Mouse (Mus musculus): ENCODE measurements around the gene A730061H03Rik. TPM values are rescaled to one million over a fixed set of nuclear protein-coding genes. Genes with fewer than 3 reads are reported as not detected.

The A730061H03Rik gene
- under 1 TPM in 1 of 2 experiments, not detected in 1; 0.92 TPM for total RNA-seq (2021)
- long read RNA-seq, experiment 1, partial matches to known transcripts = 0 of 1 reads
- long read RNA-seq, experiment 1, other reads (novel, unspliced or antisense) = 0 of 1 reads
- long read RNA-seq, experiment 2 = 0 reads

GRCm38 (mm10) chr14:55560202-55561073, at the start of gene A730061H03Rik:
TSS of gene A730061H03Rik (minus strand) at chr14:55560406.
- H3K4me3 ChIP-seq = peak within 1 kb of the TSS; percentile 88
- peak within 1 kb of the TSS; percentile 99 for H3K27ac ChIP-seq
- peak; percentile 34 for TF ChIP-seq CTCF (conservative IDR thresholded peaks at IDR 0.05)
- DNase-seq (ENCODE audit: low spot score in 2 of 2) = peak; percentile 98 to 99

- Histone ChIP-seq H3K4me3 (no peak overlapping the region), H3K27ac (no peak overlapping the region)
- no peak for TF ChIP-seq CTCF (conservative IDR thresholded peaks at IDR 0.05)
- no peak for DNase-seq (ENCODE audit: low spot score in 2 of 2)
Measured at GRCm38 (mm10) chr14:55608339-55608738, 48.1 kb upstream of the A730061H03Rik start.

GRCm38 (mm10) chr14:55605743-55606459, 45.7 kb upstream of the A730061H03Rik start:
- TF ChIP-seq CTCF (conservative IDR thresholded peaks at IDR 0.05) = no peak

GRCm38 (mm10) chr14:55604823-55605222, 44.6 kb upstream of the A730061H03Rik start:
- no peak for TF ChIP-seq CTCF (conservative IDR thresholded peaks at IDR 0.05)
- no peak for DNase-seq (ENCODE audit: low spot score in 2 of 2)

More at GRCm38 (mm10) chr14:55605743-55606459, 45.7 kb upstream of the A730061H03Rik start:
- DNase-seq (ENCODE audit: low spot score in 2 of 2) = no peak
- Histone ChIP-seq H3K4me3 (no peak overlapping the region), H3K27ac (no peak overlapping the region)

GRCm38 (mm10) chr14:55603633-55604576, 43.7 kb upstream of the A730061H03Rik start:
- Histone ChIP-seq H3K4me3 (peak overlapping the region; percentile 52), H3K27ac (peak overlapping the region; percentile 81)
- TF ChIP-seq CTCF (conservative IDR thresholded peaks at IDR 0.05) = peak; percentile 93
- peak; percentile 85 to 86 for DNase-seq (ENCODE audit: low spot score in 2 of 2)

More at GRCm38 (mm10) chr14:55604823-55605222, 44.6 kb upstream of the A730061H03Rik start:
- peak overlapping the region; percentile 52; the same call in 1 of the 2 replicates for H3K4me3 ChIP-seq
- peak overlapping the region; percentile 81; the same call in 1 of the 2 replicates for H3K27ac ChIP-seq

GRCm38 (mm10) chr14:55603271-55603632, 43.0 kb upstream of the A730061H03Rik start, which contains the start of gene Irf9:
TSS of gene Irf9 (plus strand) at chr14:55603571.
- TF ChIP-seq CTCF (conservative IDR thresholded peaks at IDR 0.05) = no peak
- peak within 1 kb of the TSS; percentile 81 for H3K27ac ChIP-seq
- peak within 1 kb of the TSS; percentile 52 for H3K4me3 ChIP-seq
- DNase-seq (ENCODE audit: low spot score in 2 of 2) = no peak

- TF ChIP-seq CTCF (conservative IDR thresholded peaks at IDR 0.05) = no peak
- H3K27ac ChIP-seq = no peak overlapping the region
Measured at GRCm38 (mm10) chr14:55598521-55599390, 38.5 kb upstream of the A730061H03Rik start.

GRCm38 (mm10) chr14:55596036-55596690, 36.0 kb upstream of the A730061H03Rik start:
- DNase-seq (ENCODE audit: low spot score in 2 of 2) = peak in 1 of 2 experiments; percentile 36
- Histone ChIP-seq H3K27ac (peak overlapping the region; percentile 67), H3K4me3 (no peak overlapping the region)
- no peak for TF ChIP-seq CTCF (conservative IDR thresholded peaks at IDR 0.05)

More at GRCm38 (mm10) chr14:55598521-55599390, 38.5 kb upstream of the A730061H03Rik start:
- DNase-seq (ENCODE audit: low spot score in 2 of 2) = no peak
- no peak overlapping the region for H3K4me3 ChIP-seq

- TF ChIP-seq CTCF (conservative IDR thresholded peaks at IDR 0.05) = no peak
- DNase-seq (ENCODE audit: low spot score in 2 of 2) = no peak
- H3K4me3 ChIP-seq = peak overlapping the region; percentile 96
- peak overlapping the region; percentile 99 for H3K27ac ChIP-seq
Measured at GRCm38 (mm10) chr14:55592226-55592625, 32.0 kb upstream of the A730061H03Rik start.

GRCm38 (mm10) chr14:55591331-55591891, 31.2 kb upstream of the A730061H03Rik start, which contains the start of gene Rnf31:
TSS of gene Rnf31 (plus strand) at chr14:55591708.
- DNase-seq (ENCODE audit: low spot score in 2 of 2) = peak; percentile 88 to 96
- Histone ChIP-seq H3K27ac (peak within 1 kb of the TSS; percentile 99), H3K4me3 (peak within 1 kb of the TSS; percentile 96)
- TF ChIP-seq CTCF (conservative IDR thresholded peaks at IDR 0.05) = no peak

Data from layer of hippocampus, adult 2 months (tissue).